Mouse (Mus musculus): ENCODE results near the gene Gm21976. TPM values are rescaled to one million over a fixed set of nuclear protein-coding genes. Genes with fewer than 3 reads are reported as not detected.

The Gm21976 gene
- polyA plus RNA-seq, 1 experiment: 2.2 TPM

DNA sequence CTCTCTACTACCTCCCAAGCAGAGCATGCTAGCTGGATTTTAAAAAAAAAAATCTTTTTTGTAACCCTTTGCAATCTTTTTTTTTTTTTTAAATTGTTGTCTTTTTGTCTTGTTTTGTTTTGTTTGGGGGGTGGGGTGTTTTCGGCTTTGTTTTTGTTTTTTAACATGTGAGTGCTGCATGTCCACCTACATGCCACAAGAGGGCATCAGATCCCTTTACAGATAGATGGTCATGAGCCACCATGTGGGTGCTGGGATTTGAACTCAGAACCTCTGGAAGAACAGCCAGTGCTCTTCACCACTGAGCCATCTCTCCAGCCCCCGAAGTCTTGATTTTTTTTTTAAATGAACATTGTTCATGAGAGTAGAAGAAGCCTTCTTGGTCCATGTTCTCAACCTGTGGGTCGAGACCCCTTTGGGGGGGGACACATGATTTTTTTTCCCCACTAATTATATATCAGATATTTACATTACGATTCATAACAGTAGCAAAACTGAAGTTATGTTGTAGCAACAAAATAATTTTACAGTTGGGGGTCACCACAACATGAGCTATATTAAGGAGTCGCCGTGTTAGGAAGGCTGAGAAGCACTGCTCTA lies 18.3 kb downstream of the Gm21976 start:
- DNase-seq (ENCODE audit: low read depth): no peak

GRCm38 (mm10) chr13:98298833-98299758 lies 19.4 kb downstream of the Gm21976 start:
- no peak for DNase-seq (ENCODE audit: low read depth)

DNA sequence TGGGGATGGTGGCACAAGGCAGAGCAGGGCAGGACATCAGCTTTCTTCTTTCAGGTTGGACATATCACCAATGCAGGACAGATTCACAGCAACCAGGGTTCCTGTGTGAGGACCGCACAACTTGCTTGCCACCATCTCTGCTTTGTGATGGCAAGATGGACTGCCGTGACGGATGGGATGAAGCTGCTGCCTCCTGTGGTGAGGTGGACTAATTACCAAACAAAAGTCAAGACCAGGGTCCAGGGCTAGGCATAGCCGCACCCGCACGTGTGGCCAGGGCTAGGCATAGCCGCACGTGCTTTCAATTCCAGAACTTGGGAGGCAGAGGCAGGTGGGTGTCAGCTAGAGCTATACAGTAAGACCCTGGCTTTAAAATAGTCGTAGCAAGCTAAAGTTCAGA lies 25.6 kb downstream of the Gm21976 start:
- no peak for DNase-seq (ENCODE audit: low read depth)

- no peak for DNase-seq (ENCODE audit: low read depth)
Measured at GRCm38 (mm10) chr13:98306393-98306792, 26.7 kb downstream of the Gm21976 start.

DNA sequence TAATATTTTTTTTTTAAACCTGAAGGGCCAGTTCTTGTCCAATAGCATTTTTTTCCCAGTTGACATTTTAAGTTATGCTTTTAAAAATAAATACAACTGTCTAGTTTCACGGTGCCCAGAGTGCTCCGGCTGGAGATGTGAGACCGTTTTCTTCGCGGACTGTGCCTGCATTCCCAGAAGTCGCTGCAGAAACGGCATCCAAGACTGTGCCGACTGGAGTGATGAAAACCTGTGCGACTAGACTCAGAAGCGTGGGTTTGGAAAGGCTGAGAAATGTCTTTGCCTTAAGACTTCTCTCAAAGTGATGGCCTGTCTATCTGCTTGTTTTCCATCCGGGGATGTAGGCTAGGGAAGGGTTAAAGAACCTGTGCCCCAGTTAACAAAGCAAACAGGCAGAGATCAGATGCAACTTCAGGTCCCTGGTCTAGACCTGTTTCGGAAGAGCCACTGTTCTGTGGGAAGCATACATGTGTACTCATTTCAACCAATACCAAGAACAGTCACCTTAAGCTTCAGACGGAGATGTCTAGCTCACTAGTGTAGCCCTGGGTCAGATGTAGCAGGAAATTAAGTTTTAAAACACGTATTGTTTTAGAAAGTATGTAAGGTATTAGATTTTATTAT lies 27.3 kb downstream of the Gm21976 start:
- no peak for DNase-seq (ENCODE audit: low read depth)

DNA sequence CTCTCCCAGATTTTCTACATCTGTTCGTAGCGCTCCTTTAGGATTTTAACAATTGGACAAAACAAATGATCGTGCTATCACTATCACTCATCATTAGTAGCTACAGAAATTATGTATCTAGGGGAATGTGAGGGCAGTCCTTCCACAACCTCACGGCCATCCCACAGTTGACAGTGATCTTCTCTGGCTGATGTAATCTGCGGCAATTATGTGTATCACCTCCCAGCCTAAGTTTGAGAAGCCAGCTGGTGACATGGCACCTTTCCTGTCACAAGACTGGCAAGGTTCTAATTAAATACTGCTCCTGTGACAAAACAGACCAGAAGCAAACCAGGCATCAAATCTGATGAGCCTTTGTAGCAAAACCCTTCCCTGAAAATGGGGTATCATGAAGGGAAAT lies 28.3 kb downstream of the Gm21976 start:
- DNase-seq (ENCODE audit: low read depth): no peak

GRCm38 (mm10) chr13:98308724-98309123 lies 29.0 kb downstream of the Gm21976 start:
- DNase-seq (ENCODE audit: low read depth): no peak

DNA sequence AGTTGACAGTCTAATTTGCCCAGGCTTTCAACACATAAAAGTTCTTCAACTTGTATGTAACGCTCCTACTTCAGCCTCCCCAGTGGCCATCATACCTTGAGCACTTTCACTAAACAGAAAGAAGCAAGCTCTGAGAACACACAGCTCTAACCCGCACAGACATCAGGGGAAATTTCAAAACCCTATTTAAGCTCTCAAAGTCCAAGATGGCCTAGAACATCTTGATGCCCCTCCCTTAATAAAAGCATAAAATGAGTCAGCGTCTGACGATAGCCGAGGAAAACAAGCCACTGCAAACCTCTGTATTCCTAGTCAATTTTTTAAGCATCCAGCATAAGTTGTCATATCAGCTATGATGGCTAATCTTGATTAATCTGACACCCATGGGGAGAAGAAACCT lies 31.9 kb downstream of the Gm21976 start:
- no peak for DNase-seq (ENCODE audit: low read depth)

GRCm38 (mm10) chr13:98313631-98314030 lies 33.9 kb downstream of the Gm21976 start:
- no peak for DNase-seq (ENCODE audit: low read depth)

- DNase-seq (ENCODE audit: low read depth): no peak
Measured at GRCm38 (mm10) chr13:98315124-98315523, 35.4 kb downstream of the Gm21976 start.

DNA sequence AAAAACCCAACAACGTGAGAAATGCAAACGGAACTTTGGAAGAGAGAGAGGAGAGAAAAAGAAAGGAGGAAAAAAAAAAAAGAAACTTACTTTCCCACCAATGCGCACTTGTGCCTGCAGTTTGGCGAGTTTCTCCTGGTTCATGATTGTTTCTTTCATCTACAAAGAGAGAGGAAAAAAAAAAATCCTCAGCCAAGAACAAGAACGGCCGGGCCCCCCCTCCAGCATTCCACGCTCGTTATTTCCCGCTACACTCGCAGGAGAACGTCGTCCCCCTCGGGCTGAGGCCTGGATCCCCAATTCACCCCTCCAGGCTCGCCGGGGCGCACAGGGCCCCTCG lies 36.4 kb downstream of the Gm21976 start:
- DNase-seq (ENCODE audit: low read depth): no peak

GRCm38 (mm10) chr13:98316480-98317245 lies 37.0 kb downstream of the Gm21976 start, which contains the start of gene Btf3:
Gene Btf3, minus strand, starts transcription at chr13:98317006.
- DNase-seq (ENCODE audit: low read depth): peak; percentile 28

DNA sequence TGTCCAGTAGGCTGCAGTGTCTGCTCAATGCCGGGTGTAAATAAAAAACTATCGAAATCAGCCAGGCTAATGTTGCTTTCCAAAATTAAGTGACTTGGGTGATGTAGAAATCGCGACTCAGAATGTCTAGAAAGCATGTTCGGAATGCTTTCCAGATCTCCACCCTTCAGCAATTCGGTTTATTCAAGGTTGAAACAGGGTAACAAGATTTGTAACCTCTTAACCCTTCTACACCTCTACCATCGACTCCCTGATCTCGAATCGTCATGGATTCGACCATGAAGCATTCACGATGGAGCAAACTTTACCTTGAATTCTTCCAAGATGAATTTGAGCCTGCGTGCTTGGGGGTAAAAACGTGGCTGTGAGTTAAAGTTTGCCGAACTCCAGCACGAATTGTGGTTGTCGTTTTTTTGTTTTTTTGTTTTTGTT lies 37.6 kb downstream of the Gm21976 start:
- no peak for DNase-seq (ENCODE audit: low read depth)

DNA sequence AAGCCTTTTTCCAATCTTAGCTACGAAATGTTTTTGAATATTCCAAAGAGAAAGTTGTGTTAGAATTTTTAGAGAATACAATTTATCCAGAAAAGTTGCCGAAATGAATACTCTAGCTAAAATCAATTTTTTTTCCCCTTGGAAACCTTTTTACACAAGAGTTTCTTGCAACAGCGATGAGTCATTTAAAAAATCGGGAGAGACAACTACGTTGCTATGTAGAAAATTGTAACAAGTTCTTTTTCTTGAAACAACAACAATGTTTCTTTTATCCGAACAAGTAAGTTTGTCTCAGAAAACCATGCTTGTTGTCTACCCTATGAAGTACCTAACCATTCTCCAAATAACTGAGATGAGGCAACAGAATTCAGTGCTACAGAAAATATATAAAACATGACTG lies 38.2 kb downstream of the Gm21976 start:
- no peak for DNase-seq (ENCODE audit: low read depth)

DNA sequence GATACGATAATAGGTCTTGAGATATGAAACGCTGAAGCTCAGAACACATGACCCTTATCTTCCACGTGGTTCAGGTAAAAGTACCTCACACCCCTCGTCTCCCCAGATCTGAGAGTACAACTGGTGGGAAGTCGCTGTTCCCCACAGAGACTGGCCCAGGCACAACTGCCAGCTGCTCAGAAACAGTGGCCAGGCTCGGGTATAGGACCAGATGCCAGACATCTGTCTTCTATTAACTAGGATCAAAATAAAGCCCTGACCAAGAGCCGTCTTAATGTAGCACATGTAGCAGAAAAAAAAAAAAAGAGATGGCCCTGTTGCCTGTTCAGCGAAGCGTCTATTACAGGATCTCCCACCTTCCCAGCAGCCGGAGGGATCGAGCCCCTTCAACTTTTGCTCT lies 45.3 kb downstream of the Gm21976 start:
- no peak for DNase-seq (ENCODE audit: low read depth)

GRCm38 (mm10) chr13:98332106-98332505 lies 52.4 kb downstream of the Gm21976 start:
- DNase-seq (ENCODE audit: low read depth): no peak

DNA sequence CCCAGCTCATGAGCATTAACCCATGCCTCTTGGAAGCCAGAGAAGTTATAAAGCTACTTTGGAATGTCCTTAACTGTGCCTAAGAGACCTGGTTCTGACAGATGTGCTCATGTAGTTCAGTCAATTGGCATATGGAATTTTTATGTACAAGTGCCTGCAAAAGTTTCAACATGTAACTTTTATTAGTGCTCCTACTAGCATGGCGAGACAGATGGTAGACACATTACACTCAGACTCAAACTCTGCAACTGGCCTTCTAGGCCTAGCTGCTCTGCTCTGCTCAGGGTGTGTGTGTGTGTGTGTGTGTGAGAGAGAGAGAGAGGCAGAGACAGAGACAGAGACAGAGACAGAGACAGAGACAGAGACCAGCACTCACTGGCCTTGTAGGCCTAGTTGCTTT lies 56.5 kb downstream of the Gm21976 start:
- DNase-seq (ENCODE audit: low read depth): no peak

DNA sequence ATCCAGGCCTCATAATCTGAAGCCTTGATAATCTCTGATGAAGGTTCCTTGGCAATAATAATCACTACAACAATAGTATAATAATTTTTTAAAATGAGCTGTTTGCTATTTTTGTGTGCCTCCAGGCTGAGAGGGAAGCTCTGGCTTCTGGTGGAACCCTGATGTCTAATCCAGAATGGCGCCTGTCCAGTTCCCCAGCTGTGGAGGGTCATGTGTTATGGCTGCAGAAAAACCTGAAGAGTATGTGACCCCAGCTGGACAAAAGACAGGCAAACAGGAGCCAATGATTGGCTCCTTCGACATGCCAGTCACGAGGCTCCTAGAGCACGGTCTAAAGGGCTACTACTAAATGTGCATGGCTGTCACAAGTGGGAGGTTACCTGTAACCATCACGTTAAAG lies 60.8 kb downstream of the Gm21976 start:
- no peak for DNase-seq (ENCODE audit: low read depth)

GRCm38 (mm10) chr13:98349491-98349890 lies 69.8 kb downstream of the Gm21976 start:
- no peak for DNase-seq (ENCODE audit: low read depth)

DNA sequence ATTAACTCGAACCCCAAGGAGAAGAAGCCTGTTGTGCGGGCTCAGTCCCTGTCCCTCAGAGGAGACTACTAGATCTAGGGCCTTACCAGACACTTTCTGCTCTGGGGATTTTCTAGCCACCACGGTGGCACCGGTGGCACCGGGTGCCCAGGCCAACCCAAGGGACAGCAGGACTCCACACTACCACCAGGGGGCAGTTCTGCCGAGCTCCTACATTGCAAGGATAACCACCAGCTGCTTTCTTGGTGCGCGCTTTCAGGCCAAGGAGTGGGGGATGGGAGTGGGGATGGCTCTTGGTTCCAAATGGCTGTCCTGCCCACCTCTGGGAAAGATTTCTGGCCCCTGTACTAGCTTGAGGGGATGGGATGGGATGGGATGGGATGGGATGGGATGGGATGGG lies 71.8 kb downstream of the Gm21976 start:
- DNase-seq (ENCODE audit: low read depth): no peak

DNA sequence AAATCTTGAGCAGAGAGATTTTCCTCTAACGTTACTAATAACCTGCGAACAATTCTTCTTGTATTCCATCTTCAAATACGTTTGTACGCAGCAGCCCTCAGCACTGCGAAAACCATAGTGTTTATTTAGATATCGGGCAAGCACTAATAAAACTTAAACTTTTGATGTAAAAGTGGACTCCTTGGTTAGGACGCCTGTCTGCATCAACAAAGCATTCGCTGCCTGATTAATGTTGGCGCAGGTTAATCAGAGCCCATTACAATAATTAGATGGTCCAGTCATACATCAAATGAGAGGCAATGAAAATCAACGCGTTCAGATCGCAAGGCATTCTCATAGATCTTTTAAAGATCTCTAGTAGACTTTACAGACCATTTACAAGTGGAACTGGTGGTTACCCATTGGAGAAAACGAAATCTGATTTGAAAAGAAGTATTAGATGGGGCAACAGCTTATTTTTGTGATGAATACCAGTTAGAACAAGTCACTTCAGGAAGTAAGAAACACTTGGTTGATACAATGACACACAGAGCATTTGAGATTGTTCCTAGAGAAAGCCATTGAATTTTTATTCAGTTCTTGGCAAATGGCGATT lies 72.8 kb downstream of the Gm21976 start:
- DNase-seq (ENCODE audit: low read depth): no peak

DNA sequence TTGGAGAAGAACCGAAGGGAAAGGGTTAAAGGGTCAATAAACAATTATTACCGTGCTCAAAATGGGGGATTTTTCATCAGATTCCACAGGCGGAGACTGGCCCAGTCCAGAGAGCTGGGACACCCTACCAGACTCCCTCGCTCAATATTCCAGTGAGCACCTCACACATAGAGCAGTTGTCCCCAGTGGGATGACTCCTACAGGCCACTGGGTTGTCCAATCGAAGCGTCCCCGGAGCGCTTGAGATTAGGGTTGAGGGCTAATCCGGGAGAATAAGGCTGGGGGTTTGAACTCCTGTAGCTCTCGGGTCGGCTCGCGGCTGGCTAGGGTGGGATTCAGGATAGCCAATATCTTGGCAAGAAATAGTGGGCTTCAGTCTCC lies 74.0 kb downstream of the Gm21976 start:
- DNase-seq (ENCODE audit: low read depth): no peak
